Mouse (Mus musculus) MEL (cell line): ENCODE results near the gene Fa2h. TPM values are rescaled to one million over a fixed set of nuclear protein-coding genes. Genes with fewer than 3 reads are reported as not detected.
A peak's percentile ranks its signal among the peaks of the same experiment; 100 is the strongest.

ENCODE experiments used
- DNase-seq: peaks from one replicate; pipeline ENCODE4 v3.0.0; 2011; ENCODE audit warnings: low read depth, low spot score
- H3K27ac ChIP-seq: 2 replicates; pipeline ENCODE4 v1.5.1; 2012; ENCODE audit warnings: low read depth, mild to moderate bottlenecking, control low read depth, low read length, moderate library complexity; ENCODE audit not compliant: control insufficient read depth
- H3K27me3 ChIP-seq, 2 experiments: fragments of 150-350 bp in 1 of 2; sonication (generic) in 1 of 2; 2 replicates each; pipeline ENCODE4 v1.6.1; 2012; ENCODE audit warnings: low read length in 2 of 2, mild to moderate bottlenecking in 2 of 2, improper control_type of control experiment in 1 of 2, moderate library complexity in 1 of 2; ENCODE audit not compliant: insufficient read depth in 2 of 2, control insufficient read depth in 1 of 2
- H3K36me3 ChIP-seq, 2 experiments: 2 replicates each; pipeline ENCODE4 v1.6.1; 2012 to 2014; ENCODE audit warnings: low read length in 2 of 2, improper control_type of control experiment in 1 of 2, inconsistent platforms in 1 of 2, mild to moderate bottlenecking in 1 of 2; ENCODE audit not compliant: insufficient read depth in 2 of 2, control insufficient read depth in 1 of 2
- H3K4me1 ChIP-seq, 2 experiments: fragments of 150-350 bp in 1 of 2; sonication (generic) in 1 of 2; 2 replicates each; pipeline ENCODE4 v1.6.1; 2012; ENCODE audit warnings: low read length in 2 of 2, improper control_type of control experiment in 1 of 2, mild to moderate bottlenecking in 1 of 2; ENCODE audit not compliant: insufficient read depth in 2 of 2, control insufficient read depth in 1 of 2
- H3K4me3 ChIP-seq, 2 experiments: fragments of 150-350 bp in 1 of 2; sonication (generic) in 1 of 2; 2 replicates each; pipeline ENCODE4 v1.5.1; 2012; ENCODE audit warnings: low read depth in 2 of 2, low read length in 2 of 2, mild to moderate bottlenecking in 2 of 2, moderate library complexity in 2 of 2, control low read depth in 1 of 2, improper control_type of control experiment in 1 of 2; ENCODE audit not compliant: control insufficient read depth in 1 of 2, insufficient read depth in 1 of 2
- H3K79me2 ChIP-seq: 2 replicates; pipeline ENCODE4 v1.6.1; 2012; ENCODE audit warnings: mild to moderate bottlenecking, low read length, moderate library complexity; ENCODE audit not compliant: control insufficient read depth, poor library complexity, insufficient read depth
- H3K9ac ChIP-seq: 2 replicates; pipeline ENCODE4 v1.6.1; 2012; ENCODE audit warnings: low read depth, mild to moderate bottlenecking, control low read depth, low read length, moderate library complexity; ENCODE audit not compliant: control insufficient read depth, poor library complexity, severe bottlenecking
- H3K9me3 ChIP-seq: fragments of 150-350 bp; sonication (generic); replicated peaks from 2 replicates; pipeline ENCODE4 v1.6.1; 2012; ENCODE audit warnings: mild to moderate bottlenecking, low read length, improper control_type of control experiment, moderate library complexity; ENCODE audit not compliant: insufficient read depth
- CHD2 ChIP-seq: IDR thresholded peaks from 2 replicates; pipeline ENCODE4 v1.6.1; 2011; ENCODE audit warnings: low read length, improper control_type of control experiment
- CTCF ChIP-seq, 3 experiments: IDR thresholded peaks in 2 of 3; conservative IDR thresholded peaks in 1 of 3; 2 replicates each; pipeline ENCODE4 v1.5.1; 2011 to 2012; ENCODE audit warnings: low read length in 3 of 3, low read depth in 2 of 3, mild to moderate bottlenecking in 2 of 3, improper control_type of control experiment in 1 of 3, inconsistent platforms in 1 of 3, mixed read lengths in 1 of 3, moderate library complexity in 1 of 3; ENCODE audit not compliant: control insufficient read depth in 1 of 3, insufficient read depth in 1 of 3, poor library complexity in 1 of 3, severe bottlenecking in 1 of 3
- E2F4 ChIP-seq: IDR thresholded peaks from 2 replicates; pipeline ENCODE4 v1.6.1; 2011; ENCODE audit warnings: low read depth, low read length, improper control_type of control experiment, borderline replicate concordance
- ELF1 ChIP-seq: IDR thresholded peaks from 2 replicates; pipeline ENCODE4 v1.6.1; 2014; ENCODE audit warnings: low read depth, mild to moderate bottlenecking, inconsistent platforms, low read length, improper control_type of control experiment, moderate library complexity
- EP300 ChIP-seq, 2 experiments: IDR thresholded peaks; 2 replicates each; pipeline ENCODE4 v1.6.1; 2011; ENCODE audit warnings: improper control_type of control experiment in 2 of 2, low read length in 2 of 2, low read depth in 1 of 2, mild to moderate bottlenecking in 1 of 2
- GATA1 ChIP-seq: IDR thresholded peaks from 2 replicates; pipeline ENCODE4 v1.6.1; 2011; ENCODE audit warnings: low read depth, low read length, improper control_type of control experiment
- MAX ChIP-seq: IDR thresholded peaks from 2 replicates; pipeline ENCODE4 v1.6.1; 2011; ENCODE audit warnings: low read length, improper control_type of control experiment
- MAZ ChIP-seq: IDR thresholded peaks from 2 replicates; pipeline ENCODE4 v1.6.1; 2012; ENCODE audit warnings: low read depth, mild to moderate bottlenecking, inconsistent platforms, low read length, improper control_type of control experiment
- MYB ChIP-seq: IDR thresholded peaks from 2 replicates; pipeline ENCODE4 v1.6.1; 2011; ENCODE audit warnings: mild to moderate bottlenecking, low read depth, low read length, improper control_type of control experiment
- POLR2AphosphoS5 ChIP-seq: IDR thresholded peaks from 2 replicates; pipeline ENCODE4 v1.6.1; 2012; ENCODE audit warnings: low read depth, borderline replicate concordance, mild to moderate bottlenecking, inconsistent platforms, low read length, moderate library complexity, mixed read lengths
- RAD21 ChIP-seq: IDR thresholded peaks from 2 replicates; pipeline ENCODE4 v1.6.1; 2011; ENCODE audit warnings: mild to moderate bottlenecking, low read depth, low read length, improper control_type of control experiment
- RCOR1 ChIP-seq: IDR thresholded peaks from 2 replicates; pipeline ENCODE4 v1.6.1; 2012; ENCODE audit warnings: low read depth, mild to moderate bottlenecking, inconsistent platforms, low read length, improper control_type of control experiment
- SMC3 ChIP-seq: IDR thresholded peaks from 2 replicates; pipeline ENCODE4 v1.6.1; 2011; ENCODE audit warnings: low read depth, low read length, improper control_type of control experiment
- TBP ChIP-seq: IDR thresholded peaks from 2 replicates; pipeline ENCODE4 v1.8.0; 2011; ENCODE audit warnings: low read depth, low read length, improper control_type of control experiment
- TCF12 ChIP-seq: IDR thresholded peaks from 2 replicates; pipeline ENCODE4 v1.6.1; 2014; ENCODE audit warnings: low read depth, mild to moderate bottlenecking, inconsistent platforms, low read length, improper control_type of control experiment, moderate library complexity
- UBTF ChIP-seq: IDR thresholded peaks from 2 replicates; pipeline ENCODE4 v1.6.1; 2012; ENCODE audit warnings: low read depth, mild to moderate bottlenecking, inconsistent platforms, low read length, improper control_type of control experiment, moderate library complexity, borderline replicate concordance; ENCODE audit not compliant: insufficient read depth
- USF1 ChIP-seq: IDR thresholded peaks from 2 replicates; pipeline ENCODE4 v1.6.1; 2014; ENCODE audit warnings: low read depth, mild to moderate bottlenecking, inconsistent platforms, low read length, improper control_type of control experiment, moderate library complexity
- ZC3H11A ChIP-seq: IDR thresholded peaks from 2 replicates; pipeline ENCODE4 v1.6.1; 2012; ENCODE audit warnings: low read depth, mild to moderate bottlenecking, inconsistent platforms, low read length, improper control_type of control experiment
- polyA plus RNA-seq, 2 experiments: library from polyadenylated mRNA; stranded (reverse) in 1 of 2; unstranded in 1 of 2; fragments of >175 nt in 1 of 2; fragments of >200 nt in 1 of 2; gene quantifications; 2 replicates each; pipeline versions ENCODE4 v1.2.1 to v1.2.4; 2012; ENCODE audit warnings: low replicate concordance in 2 of 2, low read depth in 1 of 2; ENCODE audit not compliant: insufficient read length in 2 of 2, insufficient read depth in 1 of 2, missing spikeins in 1 of 2
- total RNA-seq: library from RNA; depleted of rRNA; stranded (reverse); fragments of 300-350 nt; gene quantifications from 2 replicates; pipeline ENCODE4 v1.2.3, GENCODE M21; 2012

Fa2h gene
- total and polyA plus RNA-seq, 3 experiments, result not detected

- Histone ChIP-seq H3K27ac (no peak overlapping the region), H3K27me3 (peaks cover 0 to 1% of the 10 kb centered on the region in 2 experiments; a peak in 1 of 4 replicates), H3K4me3 (no peak overlapping the region), H3K36me3 (no peaks in the 10 kb centered on the region; a peak in 1 of 4 replicates), H3K4me1 (peaks cover 2 to 3% of the 10 kb centered on the region in 2 experiments; a peak in 2 of 4 replicates), H3K9ac (no peak overlapping the region), H3K79me2 (no peaks in the 10 kb centered on the region), H3K9me3 (no peaks in the 10 kb centered on the region)
- DNase-seq, result peak; percentile 79
- TF ChIP-seq ZC3H11A (peak; percentile 79), SMC3 (peak; percentile 85), RAD21 (peak; percentile 91), CTCF (IDR thresholded peaks at IDR 0.05 in 2 of 3, conservative IDR thresholded peaks at IDR 0.05 in 1 of 3; ENCODE audit: control insufficient read depth in 1 of 3, insufficient read depth in 1 of 3, low read depth in 2 of 3, low read length in 3 of 3, poor library complexity in 1 of 3, severe bottlenecking in 1 of 3) (peak; percentile 63 to 89 (median 70)), UBTF (no peak), TBP (no peak)
These were observed 45.6 kb upstream of the Fa2h start for GRCm38 (mm10) chr8:111439189-111439588.

- peak overlapping the region in 1 of 2 experiments; percentile 39; a peak in 1 of 4 replicates for H3K4me3 ChIP-seq
- H3K27me3 ChIP-seq, result peaks cover 1 to 6% of the 10 kb centered on the region in 2 experiments; a peak in 2 of 4 replicates
- TF ChIP-seq EP300 (IDR thresholded peaks at IDR 0.05; ENCODE audit: low read depth in 1 of 2, low read length in 2 of 2) (0 out of 4 replicates have a peak, but pooled peaks of 1 of the 2 experiments have one; percentile 36), MAZ (no peak), GATA1 (peak; percentile 36; the same call in 1 of the 2 replicates)
- TF ChIP-seq, all 39 proteins: peak for 2
- Histone ChIP-seq H3K79me2 (no peaks in the 10 kb centered on the region), H3K36me3 (no peaks in the 10 kb centered on the region; a peak in 1 of 4 replicates), H3K9me3 (no peaks in the 10 kb centered on the region), H3K27ac (no peak overlapping the region), H3K4me1 (peaks cover 2 to 3% of the 10 kb centered on the region in 2 experiments; a peak in 2 of 4 replicates), H3K9ac (peak overlapping the region; percentile 31; the same call in 1 of the 2 replicates)
- peak; percentile 70 for DNase-seq
These were observed 41.6 kb upstream of the Fa2h start for GRCm38 (mm10) chr8:111435071-111435828.

- Histone ChIP-seq H3K4me3 (no peak overlapping the region), H3K27me3 (peaks cover 15 to 27% of the 10 kb centered on the region in 2 experiments), H3K79me2 (no peaks in the 10 kb centered on the region), H3K9ac (no peak overlapping the region), H3K9me3 (no peaks in the 10 kb centered on the region), H3K4me1 (no peaks in the 10 kb centered on the region), H3K27ac (no peak overlapping the region), H3K36me3 (no peaks in the 10 kb centered on the region; a peak in 1 of 4 replicates)
- TF ChIP-seq SMC3, result no peak
- TF ChIP-seq E2F4, result no peak
- TF ChIP-seq RAD21, result no peak
- TF ChIP-seq UBTF, result no peak
- TF ChIP-seq TBP, result no peak
- no peak for TF ChIP-seq EP300 (IDR thresholded peaks at IDR 0.05; ENCODE audit: low read depth in 1 of 2, low read length in 2 of 2)
- no peak for TF ChIP-seq USF1
- no peak for TF ChIP-seq RCOR1
- TF ChIP-seq MAZ, result no peak
- TF ChIP-seq MYB, result no peak
- no peak for TF ChIP-seq ELF1
- no peak for TF ChIP-seq CTCF (IDR thresholded peaks at IDR 0.05 in 2 of 3, conservative IDR thresholded peaks at IDR 0.05 in 1 of 3; ENCODE audit: control insufficient read depth in 1 of 3, insufficient read depth in 1 of 3, low read depth in 2 of 3, low read length in 3 of 3, poor library complexity in 1 of 3, severe bottlenecking in 1 of 3)
- TF ChIP-seq CHD2, result no peak
- no peak for TF ChIP-seq POLR2AphosphoS5
- no peak for TF ChIP-seq TCF12
- TF ChIP-seq MAX, result no peak
- DNase-seq, result no peak
These were observed 31.0 kb upstream of the Fa2h start for GRCm38 (mm10) chr8:111424646-111425045.
